Mouse (Mus musculus): Measurements from ENCODE around the gene Rc3h1. TPM values are rescaled to one million over a fixed set of nuclear protein-coding genes. Genes with fewer than 3 reads are reported as not detected.

Gene Rc3h1
- polyA plus RNA-seq, 1 experiment from 2014 or later, result 5.9 TPM

- no peaks in the 10 kb centered on the region for H3K4me1 ChIP-seq (replicated peaks; ENCODE audit: insufficient read depth, low read length)
- ATAC-seq (replicated peaks; ENCODE audit: low FRiP score, low read depth) (no peak), DNase-seq (ENCODE audit: low spot score) (no peak)
- H3K9me3 ChIP-seq (replicated peaks; ENCODE audit: low read length), result no peaks in the 10 kb centered on the region
- no peak overlapping the region for H3K9ac ChIP-seq (ENCODE audit: low read depth, low read length)
- no peak overlapping the region for H3K27ac ChIP-seq
- H3K4me2 ChIP-seq (ENCODE audit: low read length), result no peak overlapping the region
- H3K4me3 ChIP-seq (replicated peaks; ENCODE audit: low read depth, low read length), result no peak overlapping the region
- TF ChIP-seq CTCF (IDR thresholded peaks at IDR 0.05; ENCODE audit: low read depth), result no peak
- no peaks in the 10 kb centered on the region for H3K27me3 ChIP-seq (ENCODE audit: insufficient read depth, low read length)
- H3K36me3 ChIP-seq (ENCODE audit: insufficient read depth, low read length), result 0 out of 2 replicates have a peak, but pooled peaks cover 7% of the 10 kb centered on the region
Observed at GRCm38 (mm10) chr1:160931320-160931719, 25.1 kb downstream of the Rc3h1 start.

- no peak overlapping the region for H3K27ac ChIP-seq
- DNase-seq (ENCODE audit: low spot score) (peak; percentile 86), ATAC-seq (replicated peaks; ENCODE audit: low FRiP score, low read depth) (no peak)
- 67% methylated on average over 4 of the region's 4 CpGs for WGBS
- H3K4me1 ChIP-seq (replicated peaks; ENCODE audit: insufficient read depth, low read length), result no peaks in the 10 kb centered on the region
- no peak overlapping the region for H3K9ac ChIP-seq (ENCODE audit: low read depth, low read length)
- no peak overlapping the region for H3K4me2 ChIP-seq (ENCODE audit: low read length)
- H3K27me3 ChIP-seq (ENCODE audit: insufficient read depth, low read length), result no peaks in the 10 kb centered on the region
- H3K4me3 ChIP-seq (replicated peaks; ENCODE audit: low read depth, low read length), result no peak overlapping the region
- H3K9me3 ChIP-seq (replicated peaks; ENCODE audit: low read length), result no peaks in the 10 kb centered on the region
- TF ChIP-seq CTCF (IDR thresholded peaks at IDR 0.05; ENCODE audit: low read depth), result peak; percentile 73
- peaks cover 12% of the 10 kb centered on the region; the same call in 1 of the 2 replicates for H3K36me3 ChIP-seq (ENCODE audit: insufficient read depth, low read length)
Observed at GRCm38 (mm10) chr1:160933896-160934482, 27.8 kb downstream of the Rc3h1 start.

- no peak overlapping the region for H3K27ac ChIP-seq
- peaks cover 20% of the 10 kb centered on the region for H3K36me3 ChIP-seq (ENCODE audit: insufficient read depth, low read length)
- peak; percentile 40; the same call in 1 of the 2 replicates for ATAC-seq (replicated peaks; ENCODE audit: low FRiP score, low read depth)
Observed at GRCm38 (mm10) chr1:160935551-160935950, 29.3 kb downstream of the Rc3h1 start.

GRCm38 (mm10) chr1:160963199-160963598 lies 57.0 kb downstream of the Rc3h1 start:
- Histone ChIP-seq H3K36me3 (ENCODE audit: insufficient read depth, low read length) (peaks cover 44% of the 10 kb centered on the region), H3K4me1 (replicated peaks; ENCODE audit: insufficient read depth, low read length) (no peaks in the 10 kb centered on the region), H3K27ac (no peak overlapping the region), H3K4me2 (ENCODE audit: low read length) (no peak overlapping the region), H3K9me3 (replicated peaks; ENCODE audit: low read length) (no peaks in the 10 kb centered on the region), H3K4me3 (replicated peaks; ENCODE audit: low read depth, low read length) (no peak overlapping the region), H3K27me3 (ENCODE audit: insufficient read depth, low read length) (no peaks in the 10 kb centered on the region), H3K9ac (ENCODE audit: low read depth, low read length) (no peak overlapping the region)
- ATAC-seq (replicated peaks; ENCODE audit: low FRiP score, low read depth), result no peak
- no peak for TF ChIP-seq CTCF (IDR thresholded peaks at IDR 0.05; ENCODE audit: low read depth)
- WGBS, result 93% methylated on average over 7 of the region's 7 CpGs
- DNase-seq (ENCODE audit: low spot score), result no peak

More at GRCm38 (mm10) chr1:160935551-160935950, 29.3 kb downstream of the Rc3h1 start:
- TF ChIP-seq CTCF (IDR thresholded peaks at IDR 0.05; ENCODE audit: low read depth), result peak; percentile 67
- peak; percentile 35 for DNase-seq (ENCODE audit: low spot score)
- H3K9me3 ChIP-seq (replicated peaks; ENCODE audit: low read length), result no peaks in the 10 kb centered on the region
- H3K27me3 ChIP-seq (ENCODE audit: insufficient read depth, low read length), result no peaks in the 10 kb centered on the region
- no peak overlapping the region for H3K4me2 ChIP-seq (ENCODE audit: low read length)
- no peak overlapping the region for H3K4me3 ChIP-seq (replicated peaks; ENCODE audit: low read depth, low read length)
- WGBS, result 89% methylated on average over 6 of the region's 6 CpGs
- H3K4me1 ChIP-seq (replicated peaks; ENCODE audit: insufficient read depth, low read length), result no peaks in the 10 kb centered on the region
- H3K9ac ChIP-seq (ENCODE audit: low read depth, low read length), result no peak overlapping the region

GRCm38 (mm10) chr1:160967268-160967667 lies 61.0 kb downstream of the Rc3h1 start:
- TF ChIP-seq CTCF (IDR thresholded peaks at IDR 0.05; ENCODE audit: low read depth), result no peak
- no peaks in the 10 kb centered on the region for H3K4me1 ChIP-seq (replicated peaks; ENCODE audit: insufficient read depth, low read length)
- no peaks in the 10 kb centered on the region for H3K27me3 ChIP-seq (ENCODE audit: insufficient read depth, low read length)
- no peak overlapping the region for H3K9ac ChIP-seq (ENCODE audit: low read depth, low read length)
- DNase-seq (ENCODE audit: low spot score) (peak; percentile 54), ATAC-seq (replicated peaks; ENCODE audit: low FRiP score, low read depth) (no peak)
- H3K4me2 ChIP-seq (ENCODE audit: low read length), result no peak overlapping the region
- WGBS, result 74% methylated on average over 1 of the region's 1 CpGs
- H3K36me3 ChIP-seq (ENCODE audit: insufficient read depth, low read length), result peaks cover 48% of the 10 kb centered on the region
- H3K27ac ChIP-seq, result no peak overlapping the region
- H3K9me3 ChIP-seq (replicated peaks; ENCODE audit: low read length), result no peaks in the 10 kb centered on the region
- no peak overlapping the region for H3K4me3 ChIP-seq (replicated peaks; ENCODE audit: low read depth, low read length)

GRCm38 (mm10) chr1:160968643-160969042 lies 62.4 kb downstream of the Rc3h1 start:
- no peak overlapping the region for H3K4me2 ChIP-seq (ENCODE audit: low read length)
- ATAC-seq (replicated peaks; ENCODE audit: low FRiP score, low read depth) (no peak), DNase-seq (ENCODE audit: low spot score) (no peak)
- no peak overlapping the region for H3K4me3 ChIP-seq (replicated peaks; ENCODE audit: low read depth, low read length)
- H3K27ac ChIP-seq, result no peak overlapping the region
- TF ChIP-seq CTCF (IDR thresholded peaks at IDR 0.05; ENCODE audit: low read depth), result no peak
- H3K9me3 ChIP-seq (replicated peaks; ENCODE audit: low read length), result no peaks in the 10 kb centered on the region
- H3K27me3 ChIP-seq (ENCODE audit: insufficient read depth, low read length), result no peaks in the 10 kb centered on the region
- H3K36me3 ChIP-seq (ENCODE audit: insufficient read depth, low read length), result peaks cover 39% of the 10 kb centered on the region
- H3K9ac ChIP-seq (ENCODE audit: low read depth, low read length), result no peak overlapping the region
- no peaks in the 10 kb centered on the region for H3K4me1 ChIP-seq (replicated peaks; ENCODE audit: insufficient read depth, low read length)
- WGBS, result 63% methylated on average over 5 of the region's 5 CpGs
